Mouse (Mus musculus) urinary bladder, adult 2 months (tissue): Measurements from ENCODE around the gene Tyms. TPM values are rescaled to one million over a fixed set of nuclear protein-coding genes. Genes with fewer than 3 reads are reported as not detected.

ENCODE experiments used
- DNase-seq: peaks from one replicate; pipeline ENCODE4 v3.0.0; 2022; ENCODE audit warnings: low spot score
- polyA plus RNA-seq: library from polyadenylated mRNA; depleted of rRNA; stranded (reverse); fragments of >200 nt; gene quantifications from 2 replicates; pipeline ENCODE4 v1.2.3, GENCODE M21; 2012; rRNA removed

The Tyms gene
- 24.4 and 25.0 TPM in 2 replicates for polyA plus RNA-seq

- peak; percentile 47 for DNase-seq
These were observed at the start of gene Tyms for GRCm38 (mm10) chr5:30072825-30073821. TSS of gene Tyms (minus strand) at chr5:30073617.

- no peak for DNase-seq
These were observed 49.1 kb upstream of the Tyms start for GRCm38 (mm10) chr5:30122481-30122880.

- DNase-seq = no peak
These were observed 46.7 kb upstream of the Tyms start for GRCm38 (mm10) chr5:30120106-30120505.

- no peak for DNase-seq
These were observed 45.7 kb upstream of the Tyms start for GRCm38 (mm10) chr5:30119163-30119562.

GRCm38 (mm10) chr5:30118018-30118417, 44.6 kb upstream of the Tyms start:
- DNase-seq = no peak

DNA sequence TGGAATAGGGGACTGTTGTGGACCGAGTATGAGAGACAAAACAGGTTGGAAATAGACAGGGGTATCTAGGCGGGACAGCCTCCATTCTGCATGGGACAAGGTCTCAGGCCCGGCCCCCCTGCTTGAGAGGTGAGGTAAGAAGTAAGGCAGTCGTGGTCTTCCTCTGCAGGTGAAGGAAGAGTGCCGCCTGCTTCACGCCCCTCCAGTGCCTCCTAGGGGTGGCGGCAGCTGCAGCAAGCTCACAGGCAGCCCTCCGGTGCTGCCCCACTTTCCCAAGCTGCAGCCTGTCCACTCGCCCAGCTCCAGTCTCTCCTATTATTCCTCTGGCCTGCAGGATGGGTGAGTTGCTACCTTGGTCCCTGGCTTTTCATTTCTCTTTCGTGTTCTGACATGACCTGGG, 42.3 kb upstream of the Tyms start:
- DNase-seq = no peak

DNA sequence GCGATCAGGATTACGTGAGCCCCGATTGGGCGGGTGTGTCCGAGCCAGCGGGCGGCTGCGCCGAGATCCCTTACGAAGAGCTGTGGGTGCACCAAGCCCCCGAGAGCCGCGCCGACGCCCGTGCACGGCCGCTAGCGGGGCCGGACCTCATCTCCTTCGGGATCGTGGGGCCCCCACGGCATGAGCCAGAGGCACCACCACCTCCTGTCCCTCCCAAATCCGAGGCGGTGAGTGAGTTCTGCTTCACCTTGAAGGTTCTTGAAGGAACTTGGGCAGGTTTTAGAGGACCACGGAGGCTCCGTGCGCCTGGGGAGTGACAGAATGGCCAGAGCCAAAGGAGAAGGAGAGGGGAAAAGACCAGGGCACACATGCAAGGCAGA, 41.3 kb upstream of the Tyms start:
- no peak for DNase-seq

DNA sequence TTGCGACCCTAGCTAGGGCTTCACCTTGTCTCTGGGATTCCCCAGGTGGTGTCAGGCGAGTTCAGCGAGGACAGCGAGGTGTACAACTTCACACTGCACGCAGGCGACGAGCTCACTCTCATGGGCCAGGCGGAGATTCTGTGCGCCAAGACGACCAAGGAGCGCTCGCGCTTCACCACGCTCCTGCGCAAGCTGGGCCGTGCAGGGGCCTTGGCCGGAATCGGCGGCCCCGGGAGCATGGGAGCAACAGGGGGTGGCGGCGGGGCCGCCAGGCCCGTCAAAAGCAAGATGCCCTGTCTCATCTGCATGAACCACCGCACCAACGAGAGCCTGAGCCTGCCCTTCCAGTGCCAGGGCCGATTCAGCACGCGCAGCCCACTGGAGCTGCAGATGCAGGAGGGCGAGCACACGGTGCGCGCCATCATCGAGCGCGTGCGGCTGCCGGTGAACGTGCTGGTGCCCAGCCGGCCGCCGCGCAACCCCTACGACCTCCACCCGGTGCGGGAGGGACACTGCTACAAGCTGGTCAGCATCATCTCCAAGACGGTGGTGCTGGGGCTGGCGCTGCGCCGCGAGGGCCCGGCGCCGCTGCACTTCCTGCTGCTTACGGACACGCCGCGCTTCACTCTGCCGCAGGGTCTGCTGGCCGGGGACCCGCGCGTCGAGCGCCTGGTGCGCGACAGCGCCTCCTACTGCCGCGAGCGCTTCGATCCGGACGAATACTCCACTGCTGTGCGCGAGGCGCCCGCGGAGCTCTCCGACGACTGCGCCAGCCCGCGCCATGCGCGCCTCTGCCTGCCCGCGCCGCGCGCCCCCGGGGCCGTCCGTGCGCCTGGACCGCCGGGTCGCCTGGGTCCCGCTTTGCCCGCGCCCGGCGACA, 40.7 kb upstream of the Tyms start:
- peak; percentile 44 for DNase-seq

DNA sequence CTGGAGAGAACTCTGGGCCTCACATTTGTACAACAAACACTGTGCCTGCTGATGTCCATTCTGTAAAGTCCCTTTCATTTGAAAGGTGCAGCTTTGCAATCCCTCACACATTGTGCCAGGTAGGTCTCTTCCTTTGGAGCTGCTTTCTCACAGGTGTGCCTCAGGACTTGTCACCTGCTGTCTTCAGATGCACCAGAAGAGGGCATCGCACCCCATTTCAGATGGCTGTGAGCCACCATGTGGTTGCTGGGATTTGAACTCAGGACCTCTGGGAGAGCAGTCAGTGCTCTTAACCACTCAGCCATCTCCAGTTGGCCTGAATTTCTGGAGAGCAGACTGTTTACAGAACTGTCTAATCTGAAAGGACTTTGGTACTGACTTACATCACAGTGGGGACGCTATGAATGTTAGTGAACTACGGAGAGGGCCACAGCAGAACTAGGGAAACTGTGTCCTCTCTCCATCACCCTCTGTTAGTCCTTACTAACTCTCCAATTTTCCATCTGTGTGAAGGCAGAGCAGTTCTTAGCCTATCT, 39.2 kb upstream of the Tyms start:
- no peak for DNase-seq

GRCm38 (mm10) chr5:30111771-30112170, 38.4 kb upstream of the Tyms start:
- DNase-seq = no peak

DNA sequence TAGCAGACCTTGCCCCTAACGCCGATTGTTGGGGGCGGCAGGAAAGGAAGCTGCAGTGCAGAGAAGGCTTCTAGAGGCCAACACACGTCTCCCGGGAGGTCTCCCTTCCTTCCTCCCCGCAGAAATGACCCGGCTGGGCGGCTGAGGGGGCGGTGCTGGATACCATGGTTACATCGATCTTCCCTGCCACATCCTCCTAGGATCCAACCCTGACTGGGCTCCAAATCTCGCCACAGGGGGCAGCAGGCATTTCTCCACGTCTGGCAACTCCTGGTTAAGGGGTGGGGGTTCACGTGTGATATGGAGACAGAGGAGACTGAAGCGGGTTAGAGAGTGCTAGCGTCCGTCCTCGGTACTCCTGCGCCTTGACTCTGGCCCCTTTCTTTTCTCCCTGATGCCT, 37.7 kb upstream of the Tyms start:
- no peak for DNase-seq

GRCm38 (mm10) chr5:30110371-30111060, 37.1 kb upstream of the Tyms start:
- DNase-seq = no peak

GRCm38 (mm10) chr5:30109899-30110298, 36.5 kb upstream of the Tyms start:
- no peak for DNase-seq

DNA sequence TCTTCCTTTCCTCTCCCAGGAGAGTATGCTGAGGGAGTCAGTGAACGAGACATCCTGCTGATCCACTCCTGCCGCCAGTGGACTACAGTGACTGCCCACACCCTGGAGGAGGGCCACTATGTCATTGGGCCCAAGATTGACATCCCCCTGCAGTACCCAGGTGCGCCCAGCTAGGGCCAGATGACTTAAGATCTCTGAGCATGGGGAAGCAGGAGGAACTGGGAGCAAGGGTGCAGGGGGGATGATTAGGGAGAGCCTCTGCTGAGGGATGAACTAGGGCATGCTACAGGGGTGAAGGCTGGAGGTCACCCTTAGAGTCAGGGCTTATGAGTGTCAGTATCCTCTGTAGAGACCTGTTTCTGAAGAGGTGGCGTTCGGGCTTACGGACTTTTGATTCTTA, 34.8 kb upstream of the Tyms start:
- DNase-seq = peak; percentile 10

- peak; percentile 11 for DNase-seq
These were observed 34.2 kb upstream of the Tyms start for GRCm38 (mm10) chr5:30107611-30108041.

DNA sequence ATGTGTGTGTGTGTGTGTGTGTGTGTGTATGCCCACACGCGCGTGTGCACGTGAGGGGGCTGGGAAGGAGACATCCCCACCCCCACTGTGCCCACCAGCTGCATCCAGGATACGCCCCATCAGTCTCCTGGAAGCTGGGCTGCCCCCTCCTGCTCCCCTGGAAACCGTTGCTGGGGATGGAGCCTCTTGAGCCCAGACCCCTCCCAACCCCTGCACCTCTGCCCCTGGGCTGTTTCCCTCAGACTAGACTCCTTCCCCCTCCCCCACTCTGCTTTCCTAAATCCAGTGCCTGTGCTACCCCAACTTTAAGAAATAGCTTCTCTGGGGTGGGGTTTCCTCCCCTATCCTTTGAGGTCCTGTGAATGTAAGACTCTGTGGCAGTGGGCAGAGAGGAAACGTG, 33.8 kb upstream of the Tyms start:
- no peak for DNase-seq

- peak; percentile 8 for DNase-seq
These were observed 33.3 kb upstream of the Tyms start for GRCm38 (mm10) chr5:30106756-30107155.

DNA sequence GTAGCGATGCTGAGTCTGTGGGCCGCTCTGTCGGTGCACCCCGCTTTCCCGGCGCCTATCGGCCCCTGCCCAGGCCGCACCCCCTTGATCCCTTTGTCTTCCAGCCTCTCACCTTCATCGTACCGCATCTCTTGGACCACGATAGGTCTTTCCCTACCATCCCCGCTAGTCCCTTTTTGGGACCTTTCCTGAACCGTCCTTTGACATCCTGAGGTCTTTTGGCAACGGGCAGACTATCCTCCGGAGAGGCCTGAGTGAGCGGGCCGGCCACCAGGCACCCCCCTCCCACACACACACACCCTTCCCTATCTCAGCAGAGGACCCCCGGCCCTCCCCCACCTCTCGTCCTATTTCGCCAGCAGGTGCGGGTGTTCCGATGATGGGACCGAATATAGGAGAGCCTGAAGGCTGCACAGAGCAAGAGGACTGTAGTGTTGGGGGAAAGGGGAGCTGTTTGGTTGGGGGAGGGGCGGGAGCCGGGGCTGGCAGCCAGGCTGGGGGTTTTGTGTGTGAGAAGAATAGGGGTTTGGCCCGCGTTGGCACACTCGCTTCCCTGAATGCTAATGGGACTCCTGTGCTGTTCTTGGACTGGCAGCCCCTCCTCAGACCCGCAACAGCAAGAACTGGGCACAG, 32.4 kb upstream of the Tyms start, which contains the start of gene 3110082J24Rik:
TSS of gene 3110082J24Rik (minus strand) at position 419 of the 633 bp plus-strand sequence.
- DNase-seq = peak; percentile 15

DNA sequence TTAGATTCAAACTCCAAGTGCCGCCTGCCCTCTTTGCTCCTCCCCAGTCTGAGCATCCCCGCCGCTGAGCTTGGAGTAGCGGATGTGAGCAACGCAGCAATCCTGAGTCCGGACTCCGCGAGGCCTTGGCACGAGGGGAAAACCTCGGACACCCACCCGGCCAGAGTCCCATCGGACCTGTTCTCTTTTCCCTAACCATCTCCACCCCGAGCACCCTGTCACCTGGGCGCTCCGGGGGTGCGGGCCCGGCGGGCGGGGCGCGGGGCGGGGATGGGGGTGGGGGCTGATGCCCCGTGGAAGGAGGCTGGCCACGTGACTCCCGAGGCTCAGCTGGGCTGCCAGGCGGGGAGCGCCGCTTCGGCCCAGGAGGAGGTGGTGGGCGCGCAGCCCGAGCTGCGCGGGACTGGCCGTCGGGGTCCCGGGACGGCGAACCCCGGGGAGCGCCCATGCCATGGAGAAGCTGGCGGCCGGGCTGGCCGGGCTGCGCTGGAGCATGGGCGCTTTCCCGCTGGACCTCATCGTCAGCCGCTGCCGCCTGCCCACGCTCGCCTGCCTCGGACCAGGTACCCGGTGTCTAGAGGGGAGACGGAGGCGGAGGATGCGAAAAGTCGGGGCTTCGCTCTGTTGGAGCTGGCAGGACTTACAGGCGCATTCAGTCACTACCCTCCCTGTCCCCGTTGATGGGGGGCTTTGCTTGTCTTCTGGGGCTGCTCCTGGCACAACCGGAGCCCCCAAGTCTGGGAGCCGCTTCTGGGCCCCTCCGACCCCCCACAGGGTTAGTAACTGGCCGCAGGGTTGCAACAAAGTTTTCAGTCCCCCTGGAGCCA, 31.6 kb upstream of the Tyms start, which contains the start of gene Garem2:
TSS of gene Garem2 (plus strand) at position 321 of the 827 bp plus-strand sequence.
- peak; percentile 21 for DNase-seq

- DNase-seq = peak; percentile 16
These were observed 30.9 kb upstream of the Tyms start for GRCm38 (mm10) chr5:30104339-30104738.
